Mouse (Mus musculus) liver, embryonic 11.5 days (tissue): Measurements from ENCODE around the gene Mns1. TPM values are rescaled to one million over a fixed set of nuclear protein-coding genes. Genes with fewer than 3 reads are reported as not detected.

Source experiments
- ATAC-seq: fragments of 200-750 bp; cut with Nextera tagmentation; replicated peaks from 2 replicates; pipeline ENCODE4 v1.8.0; 2017; ENCODE audit warnings: moderate number of reproducible peaks, mild to moderate bottlenecking, moderate TSS enrichment, moderate library complexity; ENCODE audit not compliant: low FRiP score
- DNase-seq: peaks from one replicate; pipeline ENCODE4 v3.0.0-alpha.2; 2017; ENCODE audit warnings: low spot score
- H3K27ac ChIP-seq: fragments of 300-500 bp; sonication (generic); 2 replicates; pipeline ENCODE4 v1.5.1; 2014; ENCODE audit warnings: mild to moderate bottlenecking, low read depth, low read length, control low read depth
- H3K27me3 ChIP-seq: fragments of 300-500 bp; sonication (generic); replicated peaks from 2 replicates; pipeline ENCODE4 v1.6.1; 2014; ENCODE audit warnings: low read length, mixed read lengths; ENCODE audit not compliant: control insufficient read depth, insufficient read depth
- H3K36me3 ChIP-seq: fragments of 300-500 bp; sonication (generic); 2 replicates; pipeline ENCODE4 v1.6.1; 2014; ENCODE audit warnings: mild to moderate bottlenecking, low read length, moderate library complexity, mixed read lengths; ENCODE audit not compliant: control insufficient read depth, insufficient read depth
- H3K4me1 ChIP-seq: fragments of 300-500 bp; sonication (generic); replicated peaks from 2 replicates; pipeline ENCODE4 v1.6.1; 2014; ENCODE audit warnings: low read length, mixed read lengths; ENCODE audit not compliant: control insufficient read depth, insufficient read depth
- H3K4me2 ChIP-seq: fragments of 300-500 bp; sonication (generic); 2 replicates; pipeline ENCODE4 v1.6.1; 2014; ENCODE audit warnings: mild to moderate bottlenecking, control low read depth, moderate library complexity
- H3K4me3 ChIP-seq: fragments of 300-500 bp; sonication (generic); 2 replicates; pipeline ENCODE4 v1.5.1; 2014; ENCODE audit warnings: low read depth, low read length, control low read depth
- H3K9ac ChIP-seq: fragments of 300-500 bp; sonication (generic); 2 replicates; pipeline ENCODE4 v1.6.1; 2014; ENCODE audit warnings: low read depth, low read length, control low read depth
- H3K9me3 ChIP-seq: fragments of 300-500 bp; sonication (generic); 2 replicates; pipeline ENCODE4 v1.6.1; 2016; ENCODE audit warnings: low read length, inconsistent platforms, mixed read lengths; ENCODE audit not compliant: control insufficient read depth
- WGBS: fragments of 180-500 bp; shearing (Covaris S2); extraction: QIAGEN DNeasy Blood & Tissue Kit; methylation state at CpG from one replicate; pipeline ENCODE4 v1.1.7; 2014; 5-methylcytosine and 5-hydroxymethylcytosine counted together
- polyA plus RNA-seq: library from polyadenylated mRNA; unstranded; fragments of >200 nt; fragmentation: Nextera tagmentation; extraction: Ambion mirVana; gene quantifications from 2 replicates; pipeline ENCODE4 v1.2.1, GENCODE M21; 2014

Gene Mns1
- polyA plus RNA-seq = 133 and 139 TPM in 2 replicates

- ATAC-seq (peak; percentile 92), DNase-seq (peak; percentile 94)
- H3K36me3 ChIP-seq = no peaks in the 10 kb centered on the region
- peak within 1 kb of the TSS; percentile 74 for H3K4me3 ChIP-seq
- no peaks in the 10 kb centered on the region for H3K27me3 ChIP-seq
- H3K4me1 ChIP-seq = peaks cover 12% of the 10 kb centered on the region
- peak within 1 kb of the TSS; percentile 78 for H3K9ac ChIP-seq
- H3K27ac ChIP-seq = peak within 1 kb of the TSS; percentile 79
- peak within 1 kb of the TSS; percentile 88 for H3K4me2 ChIP-seq
- H3K9me3 ChIP-seq = no peaks in the 10 kb centered on the region
- WGBS = 2% methylated on average over 43 of the region's 43 CpGs
These were observed at the start of gene Mns1 for GRCm38 (mm10) chr9:72437822-72438701. Gene Mns1 (plus strand): TSS chr9:72438011.

GRCm38 (mm10) chr9:72388934-72389333, 48.9 kb upstream of the Mns1 start:
- no peak overlapping the region for H3K27ac ChIP-seq
- 82% methylated on average over 4 of the region's 4 CpGs for WGBS
- H3K9me3 ChIP-seq = no peaks in the 10 kb centered on the region
- no peak overlapping the region for H3K9ac ChIP-seq
- ATAC-seq (no peak), DNase-seq (no peak)
- no peaks in the 10 kb centered on the region for H3K27me3 ChIP-seq
- H3K36me3 ChIP-seq = no peaks in the 10 kb centered on the region
- H3K4me2 ChIP-seq = no peak overlapping the region
- no peak overlapping the region for H3K4me3 ChIP-seq
- no peaks in the 10 kb centered on the region for H3K4me1 ChIP-seq

- no peak for ATAC-seq
- no peaks in the 10 kb centered on the region for H3K27me3 ChIP-seq
- H3K4me2 ChIP-seq = no peak overlapping the region
- H3K9me3 ChIP-seq = no peaks in the 10 kb centered on the region
- 75% methylated on average over 14 of the region's 14 CpGs for WGBS
- H3K36me3 ChIP-seq = no peaks in the 10 kb centered on the region
- H3K9ac ChIP-seq = no peak overlapping the region
- DNase-seq = no peak
- no peak overlapping the region for H3K27ac ChIP-seq
- H3K4me3 ChIP-seq = no peak overlapping the region
- H3K4me1 ChIP-seq = no peaks in the 10 kb centered on the region
These were observed 48.3 kb upstream of the Mns1 start for GRCm38 (mm10) chr9:72389431-72390002.

- Histone ChIP-seq H3K36me3 (no peaks in the 10 kb centered on the region), H3K9me3 (no peaks in the 10 kb centered on the region), H3K4me1 (no peaks in the 10 kb centered on the region), H3K27ac (no peak overlapping the region), H3K4me3 (no peak overlapping the region), H3K27me3 (no peaks in the 10 kb centered on the region), H3K4me2 (no peak overlapping the region), H3K9ac (no peak overlapping the region)
- DNase-seq = no peak
- WGBS = 76% methylated on average over 12 of the region's 12 CpGs
- no peak for ATAC-seq
These were observed 47.3 kb upstream of the Mns1 start for GRCm38 (mm10) chr9:72390321-72391077.

GRCm38 (mm10) chr9:72392686-72393085, 45.1 kb upstream of the Mns1 start:
- DNase-seq = no peak
- WGBS = 75% methylated on average over 7 of the region's 7 CpGs
- Histone ChIP-seq H3K9me3 (no peaks in the 10 kb centered on the region), H3K36me3 (no peaks in the 10 kb centered on the region), H3K4me3 (no peak overlapping the region), H3K9ac (no peak overlapping the region), H3K27me3 (no peaks in the 10 kb centered on the region), H3K4me2 (no peak overlapping the region), H3K4me1 (peaks cover 9% of the 10 kb centered on the region), H3K27ac (no peak overlapping the region)
- no peak for ATAC-seq

GRCm38 (mm10) chr9:72393238-72393637, 44.6 kb upstream of the Mns1 start:
- no peaks in the 10 kb centered on the region for H3K36me3 ChIP-seq
- H3K27me3 ChIP-seq = no peaks in the 10 kb centered on the region
- no peak overlapping the region for H3K4me3 ChIP-seq
- DNase-seq (no peak), ATAC-seq (no peak)
- H3K9me3 ChIP-seq = no peaks in the 10 kb centered on the region
- no peak overlapping the region for H3K9ac ChIP-seq
- peaks cover 12% of the 10 kb centered on the region for H3K4me1 ChIP-seq
- no peak overlapping the region; the same call in 1 of the 2 replicates for H3K27ac ChIP-seq
- 80% methylated on average over 15 of the region's 15 CpGs for WGBS
- no peak overlapping the region for H3K4me2 ChIP-seq

- 74% methylated on average over 8 of the region's 8 CpGs for WGBS
- no peak for DNase-seq
These were observed 43.9 kb upstream of the Mns1 start for GRCm38 (mm10) chr9:72393869-72394341.

GRCm38 (mm10) chr9:72400121-72400520, 37.7 kb upstream of the Mns1 start:
- peaks cover 14% of the 10 kb centered on the region for H3K4me1 ChIP-seq
- ATAC-seq (no peak), DNase-seq (no peak)
- peaks cover 3% of the 10 kb centered on the region; the same call in 1 of the 2 replicates for H3K27me3 ChIP-seq
- WGBS = 43% methylated on average over 4 of the region's 4 CpGs
- no peak overlapping the region for H3K4me3 ChIP-seq
- H3K9ac ChIP-seq = no peak overlapping the region
- H3K4me2 ChIP-seq = no peak overlapping the region
- H3K36me3 ChIP-seq = no peaks in the 10 kb centered on the region
- no peak overlapping the region for H3K27ac ChIP-seq
- no peaks in the 10 kb centered on the region for H3K9me3 ChIP-seq

More at GRCm38 (mm10) chr9:72393869-72394341, 43.9 kb upstream of the Mns1 start:
- Histone ChIP-seq H3K4me3 (no peak overlapping the region), H3K4me1 (peaks cover 12% of the 10 kb centered on the region), H3K9ac (no peak overlapping the region), H3K36me3 (no peaks in the 10 kb centered on the region), H3K9me3 (no peaks in the 10 kb centered on the region), H3K4me2 (no peak overlapping the region), H3K27ac (no peak overlapping the region), H3K27me3 (no peaks in the 10 kb centered on the region)
- ATAC-seq = no peak
